21 mouse cellular contexts compared by ENCODE assay signal in genomic region chr1:185462889-185463288, GRCm38 (mm10). TPM values are rescaled to one million over a fixed set of nuclear protein-coding genes. Genes with fewer than 3 reads are reported as not detected.
"Had no signal": no experiment of that assay in that cellular context is flagged by ENCODE, and none has a peak within 500 bp of the region (broad histone marks: within the 10 kb centered on the region; RNA-seq: fewer than 3 reads in every experiment).

No protein-coding gene starts in this region.

- H3K9me3 ChIP-seq: limb, embryonic 12.5 days; limb, embryonic 15.5 days; midbrain, embryonic 12.5 days; midbrain, embryonic 15.5 days; neural tube, embryonic 12.5 days; neural tube, embryonic 15.5 days; stomach, embryonic 15.5 days had no signal

- H3K27me3 ChIP-seq: midbrain, embryonic 15.5 days; neural tube, embryonic 12.5 days; neural tube, embryonic 15.5 days; stomach, embryonic 15.5 days had no signal

- ATAC-seq: inflammation-experienced regulatory T-cells, adult 6 months; lung, postnatal 0 days; midbrain, embryonic 15.5 days had no signal

- H3K36me3 ChIP-seq: limb, embryonic 12.5 days; limb, embryonic 15.5 days; midbrain, embryonic 12.5 days; neural tube, embryonic 12.5 days; neural tube, embryonic 15.5 days; stomach, embryonic 15.5 days had no signal

- H3K9ac ChIP-seq: limb, embryonic 12.5 days; limb, embryonic 15.5 days; lung, embryonic 14.5 days; midbrain, embryonic 12.5 days; midbrain, embryonic 15.5 days; neural tube, embryonic 12.5 days; neural tube, embryonic 15.5 days; stomach, embryonic 15.5 days had no signal

- H3K4me3 ChIP-seq: limb, embryonic 12.5 days; limb, embryonic 15.5 days; midbrain, embryonic 12.5 days; midbrain, embryonic 15.5 days; neural tube, embryonic 12.5 days; neural tube, embryonic 15.5 days; stomach, embryonic 15.5 days had no signal

- H3K4me1 ChIP-seq: limb, embryonic 15.5 days; midbrain, embryonic 12.5 days; midbrain, embryonic 15.5 days; neural tube, embryonic 12.5 days; stomach, embryonic 15.5 days had no signal

- DNase-seq: kidney, adult 18-20 months; kidney, adult 9 months; kidney, postnatal 14 days; kidney, postnatal 4 days; left cerebral cortex, postnatal 4 days; lung, embryonic 14.5 days; retina, postnatal 1 day; right cerebral cortex, postnatal 25 days; spleen, adult 18-20 months; thymus, postnatal 14 days; thymus, postnatal 4 days had no signal

- H3K27ac ChIP-seq: limb, embryonic 12.5 days; limb, embryonic 15.5 days; macrophage; midbrain, embryonic 12.5 days; midbrain, embryonic 15.5 days; neural tube, embryonic 12.5 days; neural tube, embryonic 15.5 days; stomach, embryonic 15.5 days had no signal

- H3K4me2 ChIP-seq: limb, embryonic 12.5 days; limb, embryonic 15.5 days; lung, embryonic 14.5 days; midbrain, embryonic 12.5 days; midbrain, embryonic 15.5 days; neural tube, embryonic 12.5 days; neural tube, embryonic 15.5 days; stomach, embryonic 15.5 days had no signal

RNA-seq across cellular contexts. Expression of gene Slc30a10, which starts 8.2 kb away (rescaled TPM):
- polyA plus RNA-seq: inflammation-experienced regulatory T-cells, adult 6 months; lung, postnatal 0 days; macrophage had no signal
